Mouse (Mus musculus): ENCODE results near the gene Krr1.

- no peak for TF ChIP-seq POLR2A (IDR thresholded peaks at IDR 0.05; ENCODE audit: control insufficient read depth, extremely low read depth, insufficient read depth, low read length, poor library complexity)
- TF ChIP-seq CTCF (IDR thresholded peaks at IDR 0.05; ENCODE audit: borderline replicate concordance, control insufficient read depth, extremely low read depth, insufficient read depth, low read length, poor library complexity), result no peak
These were observed 25.2 kb downstream of the Krr1 start for GRCm38 (mm10) chr10:111997671-111998070.

Measured in thymus, adult 2 months (tissue).